Mouse (Mus musculus): ENCODE data around the gene Olfr153. TPM values are rescaled to one million over a fixed set of nuclear protein-coding genes. Genes with fewer than 3 reads are reported as not detected.
"Not testable (repeated sequence)": the region's sequence is repeated elsewhere in the genome, so short reads cannot be mapped to it uniquely, and the experiment has no call there.

Olfr153 gene
- polyA plus RNA-seq (2014; fragmentation: Nextera tagmentation; extraction: Ambion mirVana), result not detected in 2 replicates

- Histone ChIP-seq H3K4me3 (ENCODE audit: low read depth, low read length) (no peak within 1 kb of the TSS), H3K4me1 (ENCODE audit: control insufficient read depth, insufficient read depth, low read length) (no peaks in the 10 kb centered on the region), H3K27me3 (ENCODE audit: control insufficient read depth, insufficient read depth, low read length) (no peaks in the 10 kb centered on the region), H3K27ac (ENCODE audit: low read depth, low read length) (no peak within 1 kb of the TSS), H3K4me2 (ENCODE audit: low read depth, low read length) (no peak within 1 kb of the TSS), H3K9me3 (ENCODE audit: control insufficient read depth, low read length) (no peaks in the 10 kb centered on the region), H3K36me3 (ENCODE audit: control insufficient read depth, insufficient read depth, low read length) (no peaks in the 10 kb centered on the region), H3K9ac (replicated peaks; ENCODE audit: low read depth, low read length) (no peak within 1 kb of the TSS)
- ATAC-seq (ENCODE audit: low read depth), result no peak
Observed at GRCm38 (mm10) chr2:87531496-87531895, at the start of gene Olfr153. Gene Olfr153 (plus strand): TSS chr2:87531796.

GRCm38 (mm10) chr2:87482276-87482675, 49.3 kb upstream of the Olfr153 start:
- H3K27me3 ChIP-seq (ENCODE audit: control insufficient read depth, insufficient read depth, low read length), result no peaks in the 10 kb centered on the region
- H3K4me3 ChIP-seq (ENCODE audit: low read depth, low read length), result no peak overlapping the region
- no peak overlapping the region for H3K9ac ChIP-seq (replicated peaks; ENCODE audit: low read depth, low read length)
- no peak overlapping the region for H3K27ac ChIP-seq (ENCODE audit: low read depth, low read length)
- H3K4me1 ChIP-seq (ENCODE audit: control insufficient read depth, insufficient read depth, low read length), result no peaks in the 10 kb centered on the region
- WGBS, result 78% methylated on average over 2 of the region's 2 CpGs
- no peaks in the 10 kb centered on the region for H3K9me3 ChIP-seq (ENCODE audit: control insufficient read depth, low read length)
- no peak for ATAC-seq (ENCODE audit: low read depth)
- no peaks in the 10 kb centered on the region for H3K36me3 ChIP-seq (ENCODE audit: control insufficient read depth, insufficient read depth, low read length)
- H3K4me2 ChIP-seq (ENCODE audit: low read depth, low read length), result no peak overlapping the region

GRCm38 (mm10) chr2:87496993-87497392, 34.6 kb upstream of the Olfr153 start, which contains the start of gene Pramel7:
Gene Pramel7 (minus strand): TSS chr2:87497093.
- not testable (repeated sequence) for ATAC-seq (ENCODE audit: low read depth); H3K4me3 ChIP-seq (ENCODE audit: low read depth, low read length); H3K9me3 ChIP-seq (ENCODE audit: control insufficient read depth, low read length); H3K27ac ChIP-seq (ENCODE audit: low read depth, low read length); H3K4me1 ChIP-seq (ENCODE audit: control insufficient read depth, insufficient read depth, low read length); H3K4me2 ChIP-seq (ENCODE audit: low read depth, low read length); H3K9ac ChIP-seq (replicated peaks; ENCODE audit: low read depth, low read length); H3K27me3 ChIP-seq (ENCODE audit: control insufficient read depth, insufficient read depth, low read length); H3K36me3 ChIP-seq (ENCODE audit: control insufficient read depth, insufficient read depth, low read length)
- 87% methylated on average over 4 of the region's 5 CpGs for WGBS

GRCm38 (mm10) chr2:87506265-87506664, 25.3 kb upstream of the Olfr153 start, which contains the start of gene Pramel6:
Gene Pramel6 (plus strand): TSS chr2:87506565.
- no peak within 1 kb of the TSS for H3K9ac ChIP-seq (replicated peaks; ENCODE audit: low read depth, low read length)
- H3K4me2 ChIP-seq (ENCODE audit: low read depth, low read length), result no peak within 1 kb of the TSS
- H3K36me3 ChIP-seq (ENCODE audit: control insufficient read depth, insufficient read depth, low read length), result no peaks in the 10 kb centered on the region
- no peaks in the 10 kb centered on the region for H3K27me3 ChIP-seq (ENCODE audit: control insufficient read depth, insufficient read depth, low read length)
- no peak within 1 kb of the TSS for H3K4me3 ChIP-seq (ENCODE audit: low read depth, low read length)
- no peak for ATAC-seq (ENCODE audit: low read depth)
- WGBS, result 89% methylated on average over 6 of the region's 6 CpGs
- no peak within 1 kb of the TSS for H3K27ac ChIP-seq (ENCODE audit: low read depth, low read length)
- no peaks in the 10 kb centered on the region for H3K9me3 ChIP-seq (ENCODE audit: control insufficient read depth, low read length)
- H3K4me1 ChIP-seq (ENCODE audit: control insufficient read depth, insufficient read depth, low read length), result no peaks in the 10 kb centered on the region

GRCm38 (mm10) chr2:87515046-87515445, 16.6 kb upstream of the Olfr153 start:
- H3K9ac ChIP-seq (replicated peaks; ENCODE audit: low read depth, low read length), result no peak overlapping the region
- no peak for ATAC-seq (ENCODE audit: low read depth)
- H3K4me1 ChIP-seq (ENCODE audit: control insufficient read depth, insufficient read depth, low read length), result no peaks in the 10 kb centered on the region
- H3K27me3 ChIP-seq (ENCODE audit: control insufficient read depth, insufficient read depth, low read length), result no peaks in the 10 kb centered on the region
- 93% methylated on average over 2 of the region's 2 CpGs for WGBS
- no peaks in the 10 kb centered on the region for H3K36me3 ChIP-seq (ENCODE audit: control insufficient read depth, insufficient read depth, low read length)
- no peak overlapping the region for H3K4me3 ChIP-seq (ENCODE audit: low read depth, low read length)
- no peaks in the 10 kb centered on the region for H3K9me3 ChIP-seq (ENCODE audit: control insufficient read depth, low read length)
- no peak overlapping the region for H3K27ac ChIP-seq (ENCODE audit: low read depth, low read length)
- no peak overlapping the region for H3K4me2 ChIP-seq (ENCODE audit: low read depth, low read length)

- H3K4me2 ChIP-seq (ENCODE audit: low read depth, low read length), result no peak overlapping the region
- no peak overlapping the region for H3K4me3 ChIP-seq (ENCODE audit: low read depth, low read length)
- H3K27me3 ChIP-seq (ENCODE audit: control insufficient read depth, insufficient read depth, low read length), result no peaks in the 10 kb centered on the region
- no peak for ATAC-seq (ENCODE audit: low read depth)
- no peaks in the 10 kb centered on the region for H3K36me3 ChIP-seq (ENCODE audit: control insufficient read depth, insufficient read depth, low read length)
- H3K27ac ChIP-seq (ENCODE audit: low read depth, low read length), result no peak overlapping the region
- no peaks in the 10 kb centered on the region for H3K4me1 ChIP-seq (ENCODE audit: control insufficient read depth, insufficient read depth, low read length)
- H3K9me3 ChIP-seq (ENCODE audit: control insufficient read depth, low read length), result no peaks in the 10 kb centered on the region
- 84% methylated on average over 7 of the region's 8 CpGs for WGBS
- H3K9ac ChIP-seq (replicated peaks; ENCODE audit: low read depth, low read length), result no peak overlapping the region
Observed at GRCm38 (mm10) chr2:87515457-87516060, 16.0 kb upstream of the Olfr153 start.

- H3K4me3 ChIP-seq (ENCODE audit: low read depth, low read length), result no peak overlapping the region
- no peak overlapping the region for H3K27ac ChIP-seq (ENCODE audit: low read depth, low read length)
- H3K4me2 ChIP-seq (ENCODE audit: low read depth, low read length), result no peak overlapping the region
- H3K27me3 ChIP-seq (ENCODE audit: control insufficient read depth, insufficient read depth, low read length), result no peaks in the 10 kb centered on the region
- H3K9ac ChIP-seq (replicated peaks; ENCODE audit: low read depth, low read length), result no peak overlapping the region
- no peaks in the 10 kb centered on the region for H3K9me3 ChIP-seq (ENCODE audit: control insufficient read depth, low read length)
- 94% methylated on average over 3 of the region's 3 CpGs for WGBS
- no peak for ATAC-seq (ENCODE audit: low read depth)
- no peaks in the 10 kb centered on the region for H3K4me1 ChIP-seq (ENCODE audit: control insufficient read depth, insufficient read depth, low read length)
- H3K36me3 ChIP-seq (ENCODE audit: control insufficient read depth, insufficient read depth, low read length), result no peaks in the 10 kb centered on the region
Observed at GRCm38 (mm10) chr2:87516581-87516980, 15.0 kb upstream of the Olfr153 start.

GRCm38 (mm10) chr2:87520651-87521050, 10.9 kb upstream of the Olfr153 start:
- no peaks in the 10 kb centered on the region for H3K4me1 ChIP-seq (ENCODE audit: control insufficient read depth, insufficient read depth, low read length)
- no peaks in the 10 kb centered on the region for H3K27me3 ChIP-seq (ENCODE audit: control insufficient read depth, insufficient read depth, low read length)
- no peak overlapping the region for H3K4me2 ChIP-seq (ENCODE audit: low read depth, low read length)
- H3K36me3 ChIP-seq (ENCODE audit: control insufficient read depth, insufficient read depth, low read length), result no peaks in the 10 kb centered on the region
- H3K4me3 ChIP-seq (ENCODE audit: low read depth, low read length), result no peak overlapping the region
- no peak overlapping the region for H3K27ac ChIP-seq (ENCODE audit: low read depth, low read length)
- H3K9me3 ChIP-seq (ENCODE audit: control insufficient read depth, low read length), result no peaks in the 10 kb centered on the region
- WGBS, result 88% methylated on average over 4 of the region's 4 CpGs
- H3K9ac ChIP-seq (replicated peaks; ENCODE audit: low read depth, low read length), result no peak overlapping the region
- no peak for ATAC-seq (ENCODE audit: low read depth)

- WGBS, result 33% methylated on average over 38 of the region's 39 CpGs
- H3K4me3 ChIP-seq (ENCODE audit: low read depth, low read length), result 0 out of 2 replicates have a peak overlapping the region, but pooled peaks have one; percentile 12
- H3K9me3 ChIP-seq (ENCODE audit: control insufficient read depth, low read length); H3K36me3 ChIP-seq (ENCODE audit: control insufficient read depth, insufficient read depth, low read length); H3K27me3 ChIP-seq (ENCODE audit: control insufficient read depth, insufficient read depth, low read length); H3K27ac ChIP-seq (ENCODE audit: low read depth, low read length); H3K4me1 ChIP-seq (ENCODE audit: control insufficient read depth, insufficient read depth, low read length); H3K9ac ChIP-seq (replicated peaks; ENCODE audit: low read depth, low read length): not testable (repeated sequence)
- ATAC-seq (ENCODE audit: low read depth), result peak; percentile 71
- peak overlapping the region; percentile 38 for H3K4me2 ChIP-seq (ENCODE audit: low read depth, low read length)
Observed at GRCm38 (mm10) chr2:87525899-87526616, 5.5 kb upstream of the Olfr153 start.
